Mouse (Mus musculus) cerebellum, adult 11 months (tissue): ENCODE measurements around the gene Vipas39.
"Not testable (repeated sequence)": the region's sequence is repeated elsewhere in the genome, so short reads cannot be mapped to it uniquely, and the experiment has no call there.

Experiments
- DNase-seq: peaks from one replicate; pipeline ENCODE4 v3.0.0; 2022

The Vipas39 gene

DNA sequence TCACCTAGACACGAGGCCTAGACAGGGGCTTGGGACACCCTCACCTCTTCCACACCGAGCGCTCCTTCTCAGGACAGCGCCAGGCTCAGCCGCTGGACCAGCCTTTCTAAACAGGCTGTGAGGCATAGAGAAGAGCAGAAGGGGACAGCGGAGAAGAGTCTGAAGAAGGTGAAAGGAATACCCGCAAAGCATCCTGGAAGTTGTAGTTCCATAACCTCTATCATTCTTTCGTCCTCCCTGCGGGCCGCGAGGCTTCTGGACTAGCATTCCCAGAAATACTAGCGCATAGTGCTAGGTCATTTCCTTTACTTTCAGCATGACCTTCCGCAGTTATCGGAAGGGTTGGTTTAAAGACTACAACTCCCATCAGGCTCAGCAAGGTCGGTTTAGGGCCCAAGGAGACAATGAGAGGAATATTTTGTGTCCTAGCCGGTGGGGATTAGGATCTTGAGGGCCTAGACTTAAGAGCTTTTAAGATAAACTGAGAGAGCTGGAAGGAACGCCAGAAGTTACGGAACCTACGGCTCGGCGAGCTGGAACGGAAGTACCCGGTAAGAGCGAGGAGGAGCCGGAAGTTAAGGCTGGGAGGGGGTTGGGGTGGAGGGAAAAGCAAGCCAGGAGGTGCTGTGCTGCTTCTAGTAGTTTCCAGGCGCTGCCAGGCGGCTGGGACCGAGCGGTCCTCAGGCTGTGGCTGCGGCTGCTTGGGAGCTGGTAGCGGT is at the start of gene Vipas39, which contains the start of gene Ahsa1:
Gene Vipas39, minus strand, starts transcription at position 149 of the 719 bp plus-strand sequence.
Gene Ahsa1, plus strand, starts transcription at position 372 of the 719 bp plus-strand sequence.
- peak; percentile 87 for DNase-seq

DNA sequence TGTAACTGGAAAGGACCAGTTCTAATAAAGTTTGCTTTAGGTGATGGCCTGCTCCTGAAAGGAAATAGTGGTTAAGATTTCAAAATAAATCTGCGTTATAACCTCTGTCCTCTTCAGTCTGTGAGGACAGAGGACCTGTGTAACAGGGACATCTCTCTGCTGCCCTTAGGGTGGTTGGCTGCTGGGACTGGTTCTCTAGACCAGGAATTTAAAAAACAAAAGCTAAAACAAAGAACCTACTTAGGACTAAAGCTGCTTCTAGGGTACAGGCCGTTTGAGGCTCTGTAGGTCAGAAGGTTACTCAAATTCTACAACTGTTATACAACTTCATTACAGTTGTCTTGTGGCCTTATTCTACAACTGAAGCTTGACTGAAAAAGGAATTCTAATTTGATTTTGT is 47.0 kb upstream of the Vipas39 start:
- no peak for DNase-seq

DNA sequence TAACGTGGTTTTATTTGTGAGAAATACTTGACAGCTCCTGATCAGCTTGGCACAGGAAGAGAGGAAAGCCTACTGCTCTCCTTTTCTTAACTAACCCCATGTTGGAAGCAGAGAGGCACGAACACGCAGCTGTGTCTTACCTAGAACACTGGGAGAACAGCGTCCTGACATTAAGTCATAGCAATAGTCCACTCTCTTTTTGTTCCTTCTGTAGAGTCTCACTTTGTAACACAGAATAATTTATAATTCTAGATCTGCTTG is 40.5 kb upstream of the Vipas39 start:
- not testable (repeated sequence) for DNase-seq

DNA sequence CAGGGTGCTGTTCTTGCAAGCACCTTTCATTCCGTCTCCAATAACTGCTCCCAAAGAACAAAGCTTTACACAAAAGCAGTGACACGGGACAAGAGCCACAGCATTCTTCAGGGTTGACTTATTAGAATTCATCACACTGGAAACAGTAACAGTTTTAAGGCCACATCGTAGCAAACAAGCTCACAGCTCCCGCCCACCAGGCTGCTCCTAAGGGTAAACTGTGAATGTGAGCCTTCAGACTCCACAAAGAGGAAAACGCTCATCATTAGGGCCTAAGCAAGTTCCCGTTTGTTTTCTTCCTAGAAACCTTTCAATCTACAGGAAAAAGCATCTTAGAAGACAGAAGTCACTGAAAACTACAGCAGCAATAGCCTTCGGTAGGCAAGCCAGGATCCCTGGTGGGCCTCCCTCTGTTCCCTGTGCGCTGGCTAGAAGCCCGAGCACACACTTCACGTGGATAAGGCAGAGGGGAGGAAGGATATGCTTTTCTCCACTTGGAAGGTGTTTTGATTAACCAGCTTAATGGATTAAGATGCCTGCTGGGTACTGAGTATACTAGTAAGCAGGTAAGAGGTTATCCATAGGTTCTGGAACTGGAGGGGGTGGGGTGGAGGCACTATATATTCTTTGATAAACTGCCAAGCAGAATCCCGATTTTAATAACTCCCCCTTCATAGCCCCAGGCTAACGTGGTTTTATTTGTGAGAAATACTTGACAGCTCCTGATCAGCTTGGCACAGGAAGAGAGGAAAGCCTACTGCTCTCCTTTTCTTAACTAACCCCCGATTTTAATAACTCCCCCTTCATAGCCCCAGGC is 39.9 kb upstream of the Vipas39 start:
- DNase-seq = peak; percentile 32

DNA sequence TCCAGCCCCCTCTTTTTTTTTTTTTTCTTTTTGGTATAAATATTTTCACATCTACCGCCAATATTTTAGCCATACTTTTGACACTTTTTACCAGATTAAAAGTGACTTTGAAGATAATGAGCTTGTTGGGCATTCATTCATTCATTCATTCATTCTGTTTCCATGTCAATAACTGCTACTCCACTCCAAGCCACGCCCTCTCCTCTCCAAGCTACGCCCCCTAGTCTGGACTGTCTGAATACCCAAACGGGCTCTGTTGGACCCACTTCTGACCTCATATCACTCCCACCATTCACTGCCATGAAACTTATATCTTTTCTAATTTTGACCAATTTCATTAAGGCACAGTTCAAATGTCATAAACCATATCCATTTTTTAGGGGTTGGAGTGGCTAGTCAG is 35.1 kb upstream of the Vipas39 start:
- DNase-seq = no peak

DNA sequence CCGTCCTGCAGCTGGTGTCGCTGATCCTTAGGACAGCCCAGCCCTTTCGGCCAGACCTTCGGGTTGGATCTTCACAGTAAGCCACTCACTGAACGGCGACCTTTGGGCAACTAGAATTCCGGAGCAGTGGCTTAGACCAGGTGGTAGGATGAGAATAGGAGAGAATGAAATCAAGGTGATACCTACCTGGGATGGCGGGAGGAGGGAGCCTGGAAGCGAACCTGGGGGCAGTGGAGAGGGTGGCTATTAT is 34.3 kb upstream of the Vipas39 start:
- DNase-seq = no peak

DNA sequence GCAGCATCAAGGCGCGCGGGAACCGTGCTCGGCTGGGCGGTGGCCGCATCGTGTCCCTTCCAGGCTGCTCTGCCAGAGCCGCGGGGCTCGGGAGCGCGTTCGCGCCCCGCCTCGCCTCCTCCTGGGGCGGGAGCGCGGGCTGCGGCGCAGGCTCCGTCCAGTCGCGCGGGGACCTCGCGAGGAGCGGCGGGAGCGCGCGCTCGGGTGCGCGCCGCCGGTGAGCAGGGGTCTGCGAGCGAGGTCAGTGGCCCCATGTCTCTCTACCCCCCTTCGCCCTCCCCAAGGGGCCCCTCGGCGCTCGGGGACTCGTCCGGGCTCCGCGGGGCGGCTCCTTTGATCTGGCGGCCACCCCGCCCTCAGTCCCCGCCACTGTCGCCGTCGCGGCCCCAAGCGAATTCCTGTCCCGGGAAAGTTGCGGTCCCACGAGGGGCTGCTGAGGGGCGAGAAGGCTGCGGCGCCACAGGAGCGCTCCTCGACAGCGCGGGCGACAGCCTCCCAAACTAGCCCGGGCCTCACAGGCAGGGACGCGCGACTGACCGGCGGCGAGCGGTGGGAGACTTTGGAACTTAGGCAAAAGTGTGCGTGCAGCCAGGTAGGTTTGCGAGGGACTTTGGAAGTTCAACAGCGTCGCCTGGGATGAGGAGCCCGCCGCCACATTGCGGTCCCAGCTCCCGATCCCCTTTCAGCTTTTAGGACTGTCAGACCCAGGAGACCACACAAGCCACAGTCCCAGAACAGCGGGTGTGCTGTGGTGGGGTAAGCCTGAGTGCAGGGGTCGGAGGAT is 33.8 kb upstream of the Vipas39 start, which contains the start of gene Ism2:
Gene Ism2, minus strand, starts transcription at position 49 of the 784 bp plus-strand sequence.
- DNase-seq = no peak

DNA sequence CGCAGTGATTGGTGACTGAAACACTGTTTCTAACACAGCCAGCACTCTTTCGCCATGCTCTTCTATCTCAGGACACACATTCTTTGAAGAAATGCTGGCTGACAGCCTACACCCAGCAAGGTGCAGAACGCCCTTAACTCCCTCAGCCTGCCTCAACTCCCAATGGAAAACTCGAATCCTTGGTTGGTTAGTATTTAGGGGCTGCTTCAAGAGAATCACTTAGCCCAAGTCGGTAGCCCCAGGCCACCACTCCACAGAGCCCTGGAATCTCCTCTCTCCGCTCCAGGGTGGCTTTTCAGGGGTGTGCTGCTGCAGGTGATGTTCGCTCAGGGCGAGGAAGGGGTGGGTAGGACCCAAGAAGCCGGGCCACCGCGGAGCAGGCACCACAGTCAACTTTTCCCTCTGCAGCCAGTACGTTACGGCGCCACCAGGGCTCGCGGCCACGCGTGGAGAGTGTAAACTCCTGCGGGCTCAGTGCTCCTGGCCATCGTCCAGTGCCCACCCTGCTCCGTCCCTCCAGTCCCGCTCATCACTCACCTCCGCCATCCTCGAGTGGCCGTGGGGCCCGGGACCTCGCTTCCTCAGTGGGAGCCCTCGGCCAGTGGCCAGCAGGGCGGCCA is 33.1 kb upstream of the Vipas39 start:
- peak; percentile 29 for DNase-seq

DNA sequence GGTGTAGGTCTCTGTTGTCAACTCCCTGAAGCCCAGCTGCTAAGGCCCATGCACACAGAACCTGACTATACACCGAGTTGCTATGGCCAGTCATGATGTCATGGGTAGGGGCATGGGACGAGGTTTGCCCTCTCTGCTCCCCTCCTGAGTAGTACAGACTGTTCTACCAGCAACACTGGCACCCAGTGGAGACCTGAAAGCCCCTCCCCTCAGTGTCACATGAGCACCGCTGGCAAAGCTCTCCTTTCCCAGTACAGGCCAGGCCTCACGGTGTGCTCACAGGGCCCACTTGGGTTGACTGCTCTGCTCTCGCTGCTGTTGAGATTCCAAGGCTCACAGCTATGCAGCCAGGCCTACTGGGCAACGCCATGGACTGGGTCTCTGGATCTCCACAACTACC is 27.9 kb upstream of the Vipas39 start:
- DNase-seq = no peak

DNA sequence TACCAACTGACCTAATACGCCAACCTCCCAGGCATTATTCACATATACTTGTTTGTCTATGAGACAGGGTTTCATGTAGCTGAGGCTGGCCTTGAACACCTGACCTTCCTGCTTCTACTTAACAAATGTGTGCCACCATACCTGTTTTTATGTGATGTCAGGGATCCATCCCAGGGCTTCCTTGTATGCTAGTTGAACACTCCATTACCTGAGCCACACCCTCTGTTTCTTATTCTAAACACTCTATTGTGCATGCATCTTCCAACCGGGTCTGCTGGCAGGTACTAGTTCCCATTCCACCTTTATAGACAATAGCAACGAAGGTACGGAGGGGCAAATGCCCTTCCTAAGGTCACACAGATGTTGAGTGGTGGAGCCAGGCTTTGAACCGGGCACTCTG is 23.0 kb upstream of the Vipas39 start:
- DNase-seq = no peak

DNA sequence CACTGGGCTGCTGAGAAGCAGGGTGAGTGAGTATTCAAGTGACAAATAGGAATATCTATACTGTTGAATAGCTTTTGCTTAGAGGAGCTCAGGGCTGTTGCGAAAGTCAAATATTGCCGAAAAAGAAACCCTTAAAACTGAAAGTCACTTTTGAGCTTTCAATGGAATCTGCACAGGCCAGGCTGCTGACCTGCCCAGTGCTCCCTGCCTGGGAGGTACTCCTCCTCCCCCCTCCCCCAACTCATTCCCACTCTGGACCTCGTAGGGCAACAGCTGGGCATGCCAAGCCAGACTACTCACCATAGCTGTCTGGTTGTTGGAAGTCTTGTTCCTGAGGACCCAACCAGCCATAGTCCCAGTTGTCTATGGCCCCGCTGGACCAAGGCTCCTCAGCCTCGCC is 18.7 kb upstream of the Vipas39 start:
- no peak for DNase-seq

DNA sequence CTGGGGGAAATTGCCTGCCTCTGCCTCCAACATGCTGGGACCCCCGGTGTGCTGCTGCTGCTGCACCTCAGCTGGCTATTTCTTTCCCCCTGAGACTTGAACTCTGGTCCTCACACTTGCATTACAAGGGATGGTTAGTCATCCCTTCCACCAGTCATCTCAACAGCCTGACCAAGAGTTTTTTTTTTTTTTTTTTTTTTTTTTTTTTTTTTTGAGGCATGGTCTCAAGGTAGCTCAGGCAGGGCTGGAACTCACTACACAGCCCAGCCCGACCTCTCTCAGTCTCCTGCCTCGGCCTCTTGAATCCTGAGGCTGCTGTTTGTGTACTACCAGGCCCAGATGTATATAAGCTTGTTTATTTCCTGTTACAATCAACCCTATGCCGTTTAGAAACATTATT is 18.2 kb upstream of the Vipas39 start:
- no peak for DNase-seq

DNA sequence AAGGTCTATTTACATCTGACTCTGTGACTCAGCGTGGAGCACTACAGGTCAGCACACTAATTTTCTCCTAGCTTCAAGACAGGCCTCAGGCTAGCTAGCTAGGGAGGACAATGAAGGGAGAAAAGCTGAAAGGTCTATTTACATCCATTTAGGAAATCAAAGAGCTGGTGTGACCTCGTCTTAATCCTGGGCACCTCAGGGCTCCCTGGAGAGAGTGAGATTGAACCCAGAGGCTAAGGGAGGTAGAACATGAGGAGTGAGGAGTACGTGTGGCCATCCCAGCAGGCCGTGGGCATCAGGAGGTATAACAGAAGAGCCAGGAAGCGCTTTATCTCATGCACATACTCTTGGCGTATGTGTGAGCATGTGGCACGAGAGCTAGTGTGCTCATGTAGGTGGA is 17.6 kb upstream of the Vipas39 start:
- DNase-seq = no peak

DNA sequence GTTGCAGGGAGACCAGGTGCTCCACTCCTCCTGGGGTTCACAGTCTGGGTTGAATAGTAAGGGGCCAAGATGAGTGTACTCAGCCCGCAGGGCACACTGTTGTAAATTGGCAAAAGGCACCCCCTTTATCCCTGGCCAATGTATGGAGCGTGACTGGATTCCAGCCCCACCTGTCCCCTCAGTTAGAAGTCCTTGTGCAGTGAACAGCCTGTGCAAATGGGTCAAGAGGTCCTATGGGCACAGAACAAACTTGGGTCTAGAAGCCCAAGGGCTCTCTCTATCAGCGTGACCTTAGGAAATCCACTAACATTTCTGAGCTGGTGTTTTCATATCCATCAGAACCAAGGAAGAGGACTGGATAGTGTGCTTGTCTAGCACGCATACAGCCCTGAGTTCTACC is 16.7 kb upstream of the Vipas39 start:
- no peak for DNase-seq

DNA sequence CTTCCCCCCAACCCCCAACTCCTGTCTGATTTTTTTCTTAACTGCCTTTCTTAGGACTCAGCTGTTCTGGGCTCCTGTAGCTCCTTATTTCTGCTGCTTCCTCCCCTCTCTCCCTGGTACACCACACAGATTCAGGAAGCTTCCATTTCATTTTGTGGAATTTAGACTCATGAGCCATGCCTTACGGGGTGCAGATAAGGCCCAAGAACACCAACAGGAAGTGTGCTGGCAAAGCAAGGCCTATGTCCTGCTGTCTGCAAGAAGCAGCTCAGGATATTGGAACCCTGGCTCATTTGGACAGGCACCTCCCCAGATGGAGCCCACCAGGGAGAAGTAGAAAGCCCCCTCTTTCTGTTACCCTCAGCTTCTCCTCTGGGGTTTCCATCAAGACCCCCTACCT is 15.7 kb upstream of the Vipas39 start:
- DNase-seq = no peak

DNA sequence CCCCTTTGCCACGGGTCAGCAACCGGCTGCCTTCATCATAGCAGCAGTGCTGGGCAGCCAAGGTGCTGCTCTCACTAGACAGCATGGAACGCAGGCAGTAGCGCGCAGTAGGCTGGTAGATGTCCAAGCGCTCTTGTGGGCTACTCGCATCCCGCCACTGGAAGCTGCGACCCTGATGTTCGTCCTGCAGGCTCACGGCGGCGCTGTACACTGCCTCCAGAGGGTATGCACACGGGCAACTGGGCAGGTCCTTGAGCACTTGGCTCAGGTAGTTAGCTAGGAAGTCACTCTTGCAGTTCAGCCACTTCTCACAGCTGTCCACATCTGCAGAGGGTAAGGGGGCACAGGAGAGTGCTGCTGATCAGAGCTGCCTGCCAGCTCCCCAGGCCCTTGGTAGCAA is 13.8 kb upstream of the Vipas39 start:
- no peak for DNase-seq

DNA sequence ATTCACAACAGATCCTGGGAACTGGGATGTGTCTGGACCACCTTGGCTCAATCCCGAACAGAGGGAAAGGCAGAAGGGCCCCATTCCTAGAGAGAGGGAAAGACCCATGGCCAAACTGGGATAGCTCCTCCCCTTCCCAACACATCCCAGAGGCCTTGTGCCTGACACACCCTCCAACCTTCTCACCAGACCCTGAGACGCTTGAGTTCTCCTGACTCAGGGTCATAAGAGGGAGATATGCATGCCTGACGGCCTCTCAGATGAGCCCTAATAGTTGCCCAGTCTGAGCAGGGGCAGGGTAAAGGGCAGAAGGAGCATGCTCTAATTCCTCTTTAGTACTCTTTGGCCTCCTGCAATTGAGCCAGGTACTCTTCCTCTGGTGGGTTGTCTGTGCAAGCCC is 13.3 kb upstream of the Vipas39 start:
- no peak for DNase-seq

DNA sequence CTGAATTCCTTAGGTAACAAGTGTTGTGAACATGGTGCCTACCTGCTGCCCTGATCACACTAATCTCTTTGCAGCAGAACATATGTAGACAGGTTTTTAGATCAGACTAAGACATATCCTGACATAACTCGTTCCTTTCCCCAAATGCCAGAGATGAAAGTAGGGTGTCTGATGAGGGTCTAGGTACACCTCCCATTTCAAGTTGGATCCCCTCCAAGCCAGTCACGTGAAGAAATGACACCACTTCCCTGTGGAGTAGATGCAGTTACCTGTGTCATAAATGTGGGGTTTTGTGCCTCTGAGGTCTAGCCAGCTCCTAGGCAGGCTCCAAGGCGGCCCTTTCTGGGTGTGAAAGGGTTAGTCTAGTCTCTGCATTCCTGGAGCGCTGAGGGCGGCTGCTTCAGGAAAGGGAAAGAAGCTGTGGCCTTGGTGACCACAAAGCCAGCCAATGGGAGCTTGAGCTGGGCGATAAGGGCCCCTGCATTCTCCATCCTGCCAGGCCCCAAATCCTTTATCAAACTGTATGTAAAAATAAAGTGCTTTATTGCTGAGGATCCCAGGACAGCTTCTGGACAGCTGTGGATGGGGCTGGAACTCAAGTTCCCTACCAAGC is 12.2 kb upstream of the Vipas39 start:
- DNase-seq = no peak

DNA sequence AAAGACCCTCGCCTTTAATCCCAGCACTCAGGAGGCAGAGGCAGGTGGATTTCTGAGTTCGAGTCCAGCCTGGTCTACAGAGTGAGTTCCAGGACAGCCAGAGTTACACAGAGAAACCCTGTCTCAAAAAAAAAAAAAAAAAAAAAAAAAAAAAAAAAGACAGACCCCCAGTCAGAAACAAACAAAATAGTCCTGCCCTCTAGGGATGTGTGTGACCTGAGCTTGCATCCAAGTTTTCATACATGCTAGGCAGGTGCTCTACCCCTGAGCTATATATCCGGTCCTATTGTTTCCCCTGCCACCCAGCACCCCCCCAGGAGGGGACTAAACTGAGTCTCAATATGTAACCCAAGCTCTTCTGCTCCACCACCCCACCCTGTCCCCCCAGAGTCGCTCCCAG is 11.2 kb upstream of the Vipas39 start:
- DNase-seq = not testable (repeated sequence)

DNA sequence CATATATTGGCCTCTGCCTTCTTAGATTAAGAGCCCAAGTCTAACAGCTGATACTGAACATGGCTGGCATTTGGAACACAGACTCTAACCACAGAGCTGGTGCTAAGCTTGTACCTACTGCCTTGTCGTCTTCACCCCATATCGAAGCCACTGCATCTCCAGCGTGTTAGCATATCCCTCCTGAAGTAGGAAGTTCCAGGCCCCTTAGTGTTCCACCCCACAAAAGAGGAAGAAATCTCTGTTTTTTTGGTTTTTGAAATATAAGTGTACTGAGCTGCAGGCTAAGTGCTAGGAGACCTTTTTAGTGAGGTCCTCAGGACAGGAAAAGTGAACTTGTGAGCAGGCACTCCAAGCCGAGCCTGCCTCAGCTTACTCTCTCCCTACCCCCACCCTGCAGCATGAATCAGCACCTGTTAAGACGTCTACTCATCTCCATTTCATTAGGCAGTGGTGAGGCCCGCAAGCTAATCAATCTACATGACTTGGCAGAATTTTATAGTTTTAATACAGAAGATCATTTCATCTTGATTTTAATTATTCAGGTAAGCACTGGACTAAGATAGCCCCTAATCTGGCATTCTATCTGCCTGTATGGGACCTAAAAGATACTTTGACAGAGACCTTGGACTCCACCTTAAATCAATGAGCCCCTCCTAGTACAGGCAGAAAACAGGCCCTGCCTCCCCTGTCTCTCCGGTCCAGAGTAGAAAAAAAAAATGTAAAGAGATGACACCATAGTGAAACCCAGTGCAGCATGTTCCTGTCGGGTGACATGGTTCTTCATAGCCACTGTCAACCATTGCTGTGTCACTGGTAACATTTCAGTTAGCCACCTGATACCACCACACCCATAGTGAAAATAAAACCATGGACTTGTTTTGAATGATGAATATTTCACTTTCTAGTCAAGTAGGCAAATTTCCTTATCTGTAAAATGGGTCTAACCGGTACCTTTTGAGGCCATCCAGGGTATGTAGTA is 9.1 kb upstream of the Vipas39 start:
- no peak for DNase-seq

DNA sequence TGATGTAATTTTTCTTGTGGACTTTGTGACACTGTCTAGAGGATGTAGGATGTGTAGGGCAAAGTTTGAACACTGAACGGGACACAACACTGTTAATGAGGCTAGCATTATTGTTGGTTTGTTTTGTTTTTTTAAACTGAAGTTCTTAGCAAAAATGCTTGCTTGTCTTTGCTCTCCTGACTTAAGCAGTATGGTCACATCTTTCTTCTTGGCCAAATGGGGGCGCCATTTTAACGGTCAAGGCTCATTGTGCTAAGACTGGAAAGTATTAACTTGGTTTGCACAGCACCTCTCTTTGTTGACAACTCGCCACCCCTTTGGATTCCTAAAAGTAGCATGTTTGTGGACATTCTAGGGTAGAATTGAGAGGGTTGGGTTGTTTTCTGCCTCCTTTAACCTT is 1.6 kb upstream of the Vipas39 start:
- DNase-seq = peak; percentile 22
